Mouse (Mus musculus) limb, embryonic 12.5 days (tissue): ENCODE measurements at regions not wholly inside any gene's neighbourhood (a gene's known extent, or its start where the extent isn't known, plus 50 kb on each side); places are given as distances from the start of the nearest gene placed in this dataset.

Source experiments
- ATAC-seq: fragments of 200-750 bp; cut with Nextera tagmentation; 2 replicates; pipeline ENCODE4 v1.8.0; 2017; ENCODE audit warnings: low read depth, moderate TSS enrichment; ENCODE audit not compliant: insufficient number of reproducible peaks, insufficient read depth, low FRiP score, low TSS enrichment
- H3K27ac ChIP-seq: fragments of 300-500 bp; sonication (generic); 2 replicates; pipeline ENCODE4 v1.5.1; 2016; ENCODE audit warnings: mild to moderate bottlenecking, moderate library complexity
- H3K27me3 ChIP-seq: fragments of 300-500 bp; sonication (generic); 2 replicates; pipeline ENCODE4 v1.6.1; 2016; ENCODE audit warnings: mild to moderate bottlenecking, moderate library complexity
- H3K36me3 ChIP-seq: fragments of 300-500 bp; sonication (generic); 2 replicates; pipeline ENCODE4 v1.6.1; 2016; ENCODE audit warnings: mild to moderate bottlenecking, moderate library complexity
- H3K4me1 ChIP-seq: fragments of 300-500 bp; sonication (generic); replicated peaks from 2 replicates; pipeline ENCODE4 v1.6.1; 2016
- H3K4me2 ChIP-seq: fragments of 300-500 bp; sonication (generic); 2 replicates; pipeline ENCODE4 v1.6.1; 2016; ENCODE audit warnings: mild to moderate bottlenecking, moderate library complexity
- H3K4me3 ChIP-seq: fragments of 300-500 bp; sonication (generic); replicated peaks from 2 replicates; pipeline ENCODE4 v1.5.1; 2016; ENCODE audit warnings: mild to moderate bottlenecking
- H3K9ac ChIP-seq: fragments of 300-500 bp; sonication (generic); replicated peaks from 2 replicates; pipeline ENCODE4 v1.6.1; 2016; ENCODE audit warnings: mild to moderate bottlenecking, moderate library complexity
- H3K9me3 ChIP-seq: fragments of 300-500 bp; sonication (generic); 2 replicates; pipeline ENCODE4 v1.6.1; 2016; ENCODE audit warnings: mild to moderate bottlenecking, moderate library complexity
- WGBS: fragments of 180-500 bp; shearing (Covaris S2); methylation state at CpG from one replicate; pipeline ENCODE4 v1.1.7; 2016; 5-methylcytosine and 5-hydroxymethylcytosine counted together

DNA sequence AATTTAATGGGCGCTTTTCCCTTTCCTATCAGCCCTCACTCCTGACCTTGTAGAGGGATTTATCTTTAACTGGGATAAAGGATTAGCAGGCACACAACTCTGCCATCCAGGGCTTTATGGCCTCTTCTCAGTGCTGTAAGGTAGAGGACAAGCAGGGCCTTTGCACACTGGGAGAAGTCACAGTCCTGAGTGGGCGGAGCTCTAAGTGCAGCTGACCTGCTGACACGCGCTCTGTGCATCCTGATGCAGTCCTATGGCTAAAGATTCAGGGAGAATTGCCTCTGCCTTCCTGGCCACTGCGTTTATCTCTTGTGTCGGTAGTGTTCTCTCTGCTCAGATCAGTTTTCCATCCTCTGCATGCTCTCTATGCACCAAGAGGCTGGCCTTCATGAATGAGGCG lies 566.9 kb downstream of the Tmem132b start:
- no peak overlapping the region for H3K4me3 ChIP-seq
- H3K27ac ChIP-seq = no peak overlapping the region
- no peaks in the 10 kb centered on the region for H3K27me3 ChIP-seq
- H3K36me3 ChIP-seq = no peaks in the 10 kb centered on the region
- ATAC-seq = no peak
- H3K4me2 ChIP-seq = no peak overlapping the region
- WGBS = 87% methylated on average over 7 of the region's 7 CpGs
- no peak overlapping the region for H3K9ac ChIP-seq
- no peaks in the 10 kb centered on the region for H3K4me1 ChIP-seq
- no peaks in the 10 kb centered on the region for H3K9me3 ChIP-seq

DNA sequence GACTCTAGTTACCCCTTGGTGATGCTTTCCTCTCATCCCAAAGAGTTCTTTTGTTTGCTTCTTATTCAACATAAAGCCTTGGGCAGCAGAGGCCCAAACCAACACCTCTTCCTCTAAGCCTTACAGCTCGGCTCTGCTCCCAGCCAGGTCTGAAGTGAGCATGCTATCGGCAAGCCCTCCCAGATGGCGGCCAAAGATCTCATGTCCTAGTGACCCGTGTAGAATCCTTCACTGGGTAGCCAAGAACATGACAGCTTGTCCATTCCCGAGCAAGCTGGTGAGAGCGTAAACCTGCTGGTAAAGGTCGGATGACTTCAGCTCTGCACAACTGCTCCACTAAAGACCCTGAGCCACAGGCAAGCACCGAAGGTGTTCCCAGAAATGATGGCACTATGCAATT lies 568.4 kb downstream of the Tmem132b start:
- Histone ChIP-seq H3K9me3 (no peaks in the 10 kb centered on the region), H3K27ac (no peak overlapping the region), H3K27me3 (no peaks in the 10 kb centered on the region), H3K4me3 (no peak overlapping the region), H3K36me3 (no peaks in the 10 kb centered on the region), H3K4me1 (no peaks in the 10 kb centered on the region), H3K4me2 (no peak overlapping the region), H3K9ac (no peak overlapping the region)
- 82% methylated on average over 8 of the region's 8 CpGs for WGBS
- ATAC-seq = no peak

DNA sequence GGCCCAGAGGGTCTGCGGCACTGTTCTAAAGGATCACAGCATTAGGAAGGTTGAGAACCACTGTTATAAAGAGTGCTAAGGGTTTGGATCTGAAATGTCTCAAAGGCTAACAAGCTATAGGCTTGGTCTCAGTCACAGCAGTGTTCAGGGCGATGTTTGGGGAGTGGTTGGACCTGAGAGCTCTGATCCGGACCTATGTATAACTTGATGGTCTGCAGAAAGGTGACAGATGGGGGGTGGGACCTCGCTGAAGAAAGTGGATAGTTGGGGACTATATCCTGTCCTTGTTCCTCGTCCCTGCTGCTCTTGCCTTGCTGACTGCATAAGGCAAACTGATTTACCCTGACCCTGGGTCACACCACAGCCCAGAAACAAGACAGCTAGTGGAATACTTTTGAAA lies 572.9 kb downstream of the Tmem132b start:
- Histone ChIP-seq H3K4me1 (no peaks in the 10 kb centered on the region), H3K4me3 (no peak overlapping the region), H3K9ac (no peak overlapping the region), H3K27ac (no peak overlapping the region), H3K9me3 (no peaks in the 10 kb centered on the region), H3K36me3 (no peaks in the 10 kb centered on the region), H3K27me3 (no peaks in the 10 kb centered on the region), H3K4me2 (no peak overlapping the region)
- no peak for ATAC-seq
- 80% methylated on average over 5 of the region's 5 CpGs for WGBS

- WGBS = 41% methylated on average over 1 of the region's 1 CpGs
- ATAC-seq = no peak
- H3K4me1 ChIP-seq = no peaks in the 10 kb centered on the region
Observed at GRCm38 (mm10) chr5:126104883-126105282, 573.3 kb downstream of the Tmem132b start.

GRCm38 (mm10) chr5:126105446-126105845 lies 573.9 kb downstream of the Tmem132b start:
- Histone ChIP-seq H3K36me3 (no peaks in the 10 kb centered on the region), H3K9ac (no peak overlapping the region), H3K4me3 (no peak overlapping the region), H3K27me3 (no peaks in the 10 kb centered on the region), H3K9me3 (no peaks in the 10 kb centered on the region), H3K4me2 (no peak overlapping the region), H3K27ac (no peak overlapping the region), H3K4me1 (no peaks in the 10 kb centered on the region)
- no peak for ATAC-seq
- 95% methylated on average over 1 of the region's 1 CpGs for WGBS

More at GRCm38 (mm10) chr5:126104883-126105282, 573.3 kb downstream of the Tmem132b start:
- Histone ChIP-seq H3K36me3 (no peaks in the 10 kb centered on the region), H3K4me3 (no peak overlapping the region), H3K27ac (no peak overlapping the region), H3K9me3 (no peaks in the 10 kb centered on the region), H3K9ac (no peak overlapping the region), H3K4me2 (no peak overlapping the region), H3K27me3 (no peaks in the 10 kb centered on the region)

DNA sequence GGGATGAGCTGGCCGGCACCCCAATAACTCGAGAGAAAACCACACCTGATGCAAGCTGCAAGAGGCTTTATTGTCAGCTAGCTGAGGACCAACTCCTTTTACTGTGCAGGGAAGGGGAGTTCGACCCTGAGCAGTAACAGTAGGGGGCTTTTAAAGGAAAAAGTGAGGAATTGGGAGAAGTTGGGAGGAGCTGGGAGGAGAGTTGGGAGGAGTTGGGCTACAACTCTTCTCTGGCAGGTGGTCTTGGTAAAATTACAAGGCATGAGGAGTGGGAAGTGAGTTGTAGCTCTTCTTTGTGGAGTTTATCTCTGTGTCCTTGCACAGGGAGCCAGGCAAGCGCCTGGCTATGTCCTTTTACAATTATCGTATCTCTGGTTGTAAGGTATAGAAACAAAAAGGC lies 575.4 kb downstream of the Tmem132b start:
- Histone ChIP-seq H3K4me3 (no peak overlapping the region), H3K9ac (no peak overlapping the region), H3K27ac (no peak overlapping the region), H3K36me3 (no peaks in the 10 kb centered on the region), H3K4me2 (no peak overlapping the region), H3K4me1 (no peaks in the 10 kb centered on the region), H3K9me3 (no peaks in the 10 kb centered on the region), H3K27me3 (no peaks in the 10 kb centered on the region)
- ATAC-seq = no peak
- 79% methylated on average over 5 of the region's 5 CpGs for WGBS

- no peak overlapping the region for H3K27ac ChIP-seq
- H3K4me1 ChIP-seq = no peaks in the 10 kb centered on the region
- no peaks in the 10 kb centered on the region for H3K9me3 ChIP-seq
- WGBS = 70% methylated on average over 3 of the region's 3 CpGs
- H3K9ac ChIP-seq = no peak overlapping the region
- H3K27me3 ChIP-seq = no peaks in the 10 kb centered on the region
- ATAC-seq = no peak
- H3K4me2 ChIP-seq = no peak overlapping the region
- no peaks in the 10 kb centered on the region for H3K36me3 ChIP-seq
- no peak overlapping the region for H3K4me3 ChIP-seq
Observed at GRCm38 (mm10) chr5:126108837-126109236, 577.3 kb downstream of the Tmem132b start.

GRCm38 (mm10) chr5:126117291-126117690 lies 585.7 kb downstream of the Tmem132b start:
- Histone ChIP-seq H3K9ac (no peak overlapping the region), H3K36me3 (no peaks in the 10 kb centered on the region), H3K4me2 (no peak overlapping the region), H3K4me1 (no peaks in the 10 kb centered on the region), H3K27me3 (no peaks in the 10 kb centered on the region), H3K4me3 (no peak overlapping the region), H3K27ac (no peak overlapping the region), H3K9me3 (no peaks in the 10 kb centered on the region)
- WGBS = 93% methylated on average over 2 of the region's 2 CpGs
- no peak for ATAC-seq

- no peaks in the 10 kb centered on the region for H3K4me1 ChIP-seq
- H3K36me3 ChIP-seq = no peaks in the 10 kb centered on the region
- WGBS = 62% methylated on average over 5 of the region's 5 CpGs
- ATAC-seq = no peak
- no peaks in the 10 kb centered on the region for H3K27me3 ChIP-seq
- H3K4me3 ChIP-seq = no peak overlapping the region
- H3K9me3 ChIP-seq = no peaks in the 10 kb centered on the region
- H3K9ac ChIP-seq = no peak overlapping the region
- H3K27ac ChIP-seq = no peak overlapping the region
- H3K4me2 ChIP-seq = no peak overlapping the region
Observed at GRCm38 (mm10) chr5:126117906-126118521, 586.4 kb downstream of the Tmem132b start.

GRCm38 (mm10) chr5:126118731-126119130 lies 587.2 kb downstream of the Tmem132b start:
- Histone ChIP-seq H3K4me3 (no peak overlapping the region), H3K9me3 (no peaks in the 10 kb centered on the region), H3K4me1 (no peaks in the 10 kb centered on the region), H3K4me2 (no peak overlapping the region), H3K9ac (no peak overlapping the region), H3K27me3 (no peaks in the 10 kb centered on the region), H3K27ac (no peak overlapping the region), H3K36me3 (no peaks in the 10 kb centered on the region)
- no peak for ATAC-seq
- 69% methylated on average over 3 of the region's 3 CpGs for WGBS

DNA sequence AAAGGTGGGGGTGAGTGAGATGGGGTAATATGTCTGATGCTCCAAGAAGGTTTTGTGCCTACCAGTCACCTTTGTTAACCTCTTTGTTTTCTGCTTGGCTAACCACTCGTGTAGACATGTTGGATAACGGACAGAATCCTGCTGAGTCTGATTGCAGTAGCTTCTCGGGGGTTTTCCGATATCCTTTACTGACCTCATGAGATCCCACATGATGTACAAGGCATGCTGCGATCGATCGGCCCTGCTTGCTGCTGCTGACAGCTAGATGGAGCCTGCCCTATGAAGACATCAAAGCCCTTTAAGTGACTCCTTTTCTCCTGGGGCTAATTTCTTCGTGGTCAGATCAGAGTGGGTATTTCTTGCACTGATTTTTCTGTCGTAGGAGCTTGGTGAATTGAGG lies 591.6 kb downstream of the Tmem132b start:
- H3K27ac ChIP-seq = no peak overlapping the region
- no peaks in the 10 kb centered on the region for H3K27me3 ChIP-seq
- H3K4me1 ChIP-seq = no peaks in the 10 kb centered on the region
- 81% methylated on average over 9 of the region's 9 CpGs for WGBS
- no peaks in the 10 kb centered on the region for H3K9me3 ChIP-seq
- no peak overlapping the region for H3K4me2 ChIP-seq
- no peak overlapping the region for H3K4me3 ChIP-seq
- H3K36me3 ChIP-seq = no peaks in the 10 kb centered on the region
- ATAC-seq = no peak
- no peak overlapping the region for H3K9ac ChIP-seq

- Histone ChIP-seq H3K4me2 (no peak overlapping the region), H3K4me3 (no peak overlapping the region), H3K4me1 (no peaks in the 10 kb centered on the region), H3K27me3 (no peaks in the 10 kb centered on the region), H3K9ac (no peak overlapping the region), H3K9me3 (peaks cover 4% of the 10 kb centered on the region; the same call in 1 of the 2 replicates), H3K36me3 (no peaks in the 10 kb centered on the region), H3K27ac (no peak overlapping the region)
- 79% methylated on average over 6 of the region's 6 CpGs for WGBS
- ATAC-seq = no peak
Observed at GRCm38 (mm10) chr5:126127486-126127885, 595.9 kb downstream of the Tmem132b start.
